Mouse (Mus musculus): ENCODE data around the gene Pfkfb1. TPM values are rescaled to one million over a fixed set of nuclear protein-coding genes. Genes with fewer than 3 reads are reported as not detected.

Gene Pfkfb1
- 137 and 152 TPM in 2 replicates for polyA plus RNA-seq (2012; rRNA removed)

GRCm38 (mm10) chrX:150588023-150588764 lies at the start of gene Pfkfb1:
Pfkfb1 (plus strand) TSS chrX:150588229.

GRCm38 (mm10) chrX:150547239-150547638 lies 40.8 kb upstream of the Pfkfb1 start, which contains the start of gene Alas2:
Alas2 (plus strand) TSS chrX:150547375.

GRCm38 (mm10) chrX:150589696-150590095 lies 1.7 kb downstream of the Pfkfb1 start, which contains the start of gene Apex2:
Apex2 (minus strand) TSS chrX:150589868.

GRCm38 (mm10) chrX:150656908-150657796 lies 69.1 kb downstream of the Pfkfb1 start, which contains the start of gene Tro:
Tro (minus strand) TSS chrX:150657583.

Other genes with a start within 250 kb of the Pfkfb1 start
- 9.4 and 11.4 TPM in 2 replicates for gene Tmem29, start 129.1 kb upstream of the Pfkfb1 start, polyA plus RNA-seq (2012; rRNA removed)
- 522 and 539 TPM in 2 replicates for gene Alas2, start 40.9 kb upstream of the Pfkfb1 start, polyA plus RNA-seq (2012; rRNA removed)
- 9.7 and 11.5 TPM in 2 replicates for gene Apex2, start 1.6 kb downstream of the Pfkfb1 start, polyA plus RNA-seq (2012; rRNA removed)
- gene Tro, start 69.4 kb downstream of the Pfkfb1 start, polyA plus RNA-seq (2012; rRNA removed) = 0.68 and 0.80 TPM in 2 replicates
- 22.9 and 25.8 TPM in 2 replicates for gene Maged2, start 226.1 kb downstream of the Pfkfb1 start, polyA plus RNA-seq (2012; rRNA removed)

Measured in liver, embryonic 18 days (tissue).